Mouse (Mus musculus): ENCODE measurements around the gene Ddb1. TPM values are rescaled to one million over a fixed set of nuclear protein-coding genes. Genes with fewer than 3 reads are reported as not detected.

Ddb1 gene
- total and polyA plus RNA-seq, 3 experiments = 299 to 406 (median 319) TPM

DNA sequence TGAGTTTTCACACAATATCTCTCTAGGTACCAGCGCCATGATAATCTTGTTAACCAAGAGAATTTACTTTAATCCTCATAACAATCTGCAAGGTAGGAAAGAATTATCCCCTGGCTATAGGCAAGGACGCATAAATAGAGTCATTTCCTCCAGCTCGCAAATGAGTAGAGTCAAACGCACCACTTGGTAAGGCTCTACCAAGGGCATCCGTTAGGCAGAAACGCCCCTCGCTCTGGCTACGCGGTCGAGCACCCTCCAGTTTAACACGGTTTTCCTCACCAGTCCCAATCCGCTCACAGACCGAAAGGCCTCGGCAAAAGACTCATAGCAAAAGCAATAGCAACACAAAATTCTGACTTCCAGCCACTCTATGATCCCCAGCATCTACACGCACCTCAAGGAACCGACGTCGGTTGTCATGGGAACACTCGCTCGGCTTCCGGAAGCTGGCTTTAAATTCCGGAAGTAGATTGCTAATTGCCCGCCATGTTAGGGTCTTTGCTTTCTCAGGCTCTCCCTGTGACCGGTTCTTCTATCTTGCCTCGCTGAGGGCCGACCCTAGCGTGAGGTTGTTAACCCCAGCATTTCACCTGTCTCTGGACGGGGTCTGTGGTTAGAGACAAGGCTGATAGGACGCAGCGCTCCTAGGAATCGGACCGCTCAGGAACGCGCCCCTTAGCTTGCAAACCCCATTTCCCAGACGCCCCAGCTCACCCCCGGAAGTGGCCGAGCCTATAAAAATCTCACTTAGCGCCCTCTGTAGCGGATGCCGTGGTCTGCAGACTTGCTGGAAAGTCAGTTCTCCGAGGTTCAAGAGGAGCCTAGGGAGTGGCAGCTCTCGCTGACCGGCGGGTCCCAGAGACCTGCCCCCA is 28.2 kb upstream of the Ddb1 start, which contains the start of the genes Cyb561a3 and Tmem138 (continued):
- TF ChIP-seq PAX5 (IDR thresholded peaks at IDR 0.05; ENCODE audit: low read length) (no peak), TCF12 (IDR thresholded peaks at IDR 0.05; ENCODE audit: low read depth, low read length) (peak; percentile 83), KAT2A (IDR thresholded peaks at IDR 0.05; ENCODE audit: insufficient replicate concordance, low read length) (peak; percentile 23; the same call in 1 of the 2 replicates), GABPA (IDR thresholded peaks at IDR 0.05; ENCODE audit: insufficient replicate concordance, low read depth, low read length) (no peak), ZMIZ1 (IDR thresholded peaks at IDR 0.05; ENCODE audit: low read depth, low read length) (peak; percentile 87; the same call in 1 of the 2 replicates), MEF2A (IDR thresholded peaks at IDR 0.05; ENCODE audit: borderline replicate concordance, low read depth, low read length) (peak; percentile 57; the same call in 1 of the 2 replicates), SMC3 (IDR thresholded peaks at IDR 0.05; ENCODE audit: low read depth, low read length) (peak; percentile 25; the same call in 1 of the 2 replicates), JUND (conservative IDR thresholded peaks at IDR 0.05; ENCODE audit: low read depth, low read length) (no peak), ETS1 (conservative IDR thresholded peaks at IDR 0.05; ENCODE audit: low read depth, low read length) (0 out of 2 replicates have a peak, but pooled peaks have one; percentile 33), UBTF (IDR thresholded peaks at IDR 0.05; ENCODE audit: low read depth, low read length) (no peak)

DNA sequence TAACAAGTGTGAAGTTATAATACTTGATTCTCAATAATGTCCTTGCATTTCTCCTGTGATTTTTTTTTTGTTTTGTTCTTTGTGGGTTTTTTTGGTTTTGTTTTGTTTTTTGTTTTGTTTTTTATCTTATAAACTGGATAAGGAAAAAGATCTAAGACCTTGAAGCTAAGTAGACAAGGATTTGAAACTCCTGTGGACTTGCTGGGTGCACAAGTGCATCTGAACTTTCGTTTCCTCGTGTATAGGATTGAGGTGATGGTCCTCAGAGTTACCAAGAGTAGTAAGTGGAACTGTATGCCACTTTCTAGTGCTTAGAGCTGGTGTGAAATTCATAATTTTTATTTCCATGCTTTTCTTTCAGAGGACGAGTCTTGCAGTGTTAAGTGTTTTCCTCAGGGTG is 25.0 kb upstream of the Ddb1 start:
- H3K4me2 ChIP-seq (ENCODE audit: insufficient read depth, low read depth, poor library complexity, severe bottlenecking) = peak overlapping the region; percentile 88
- H3K4me1 ChIP-seq (ENCODE audit: control insufficient read depth in 1 of 2, insufficient read depth in 2 of 2) = peaks cover 7 to 28% of the 10 kb centered on the region in 2 experiments; a peak in 3 of 4 replicates
- H3K27me3 ChIP-seq (replicated peaks) = no peaks in the 10 kb centered on the region
- peak overlapping the region; percentile 94 for H3K27ac ChIP-seq (ENCODE audit: insufficient read depth, low read depth)
- peak overlapping the region in 2 of 3 experiments; percentile 82 to 88 for H3K4me3 ChIP-seq (replicated peaks in 1 of 3; ENCODE audit: low read depth in 2 of 3, low read length in 2 of 3, poor library complexity in 1 of 3)
- no peak for DNase-seq (ENCODE audit: extremely low read depth)
- H3K79me2 ChIP-seq (replicated peaks; ENCODE audit: control insufficient read depth, extremely low read depth, insufficient read depth, poor library complexity, severe bottlenecking) = peaks cover 51% of the 10 kb centered on the region
- no peaks in the 10 kb centered on the region for H3K9me3 ChIP-seq (replicated peaks; ENCODE audit: low read length)
- in situ Hi-C loops (cut with MboI; ENCODE audit: low pct_ligation_motif_present, low pct_unique_long_range_greater_than_20kb, low sequenced_read_pairs) (no loop called here), dilution Hi-C loops (cut with MboI; ENCODE audit: extremely low pct_ligation_motif_present, extremely low pct_unique_long_range_greater_than_20kb, low sequenced_read_pairs) (no loop called here)
- H3K9ac ChIP-seq (ENCODE audit: insufficient read depth, low read depth) = peak overlapping the region; percentile 73
- H3K36me3 ChIP-seq (replicated peaks in 1 of 2; ENCODE audit: control insufficient read depth in 1 of 2, insufficient read depth in 1 of 2, low read length in 1 of 2) = peaks cover 3 to 34% of the 10 kb centered on the region in 2 experiments
- no peak for TF ChIP-seq E2F4 (IDR thresholded peaks at IDR 0.05; ENCODE audit: insufficient replicate concordance, low read depth, low read length)
- TF ChIP-seq MAX (IDR thresholded peaks at IDR 0.05; ENCODE audit: low read length) = 0 out of 2 replicates have a peak, but pooled peaks have one; percentile 35
- TF ChIP-seq SIN3A (IDR thresholded peaks at IDR 0.05; ENCODE audit: low read length) = peak; percentile 39; the same call in 1 of the 2 replicates
- no peak for TF ChIP-seq MAZ (IDR thresholded peaks at IDR 0.05; ENCODE audit: low read depth, low read length)
- TF ChIP-seq CHD1 (IDR thresholded peaks at IDR 0.05; ENCODE audit: low read depth, low read length) = peak; percentile 65
- TF ChIP-seq TCF12 (IDR thresholded peaks at IDR 0.05; ENCODE audit: low read depth, low read length) = no peak
- no peak; the same call in 1 of the 2 replicates for TF ChIP-seq POLR2A (IDR thresholded peaks at IDR 0.05; ENCODE audit: low read depth, low read length)
- TF ChIP-seq CTCF (conservative IDR thresholded peaks at IDR 0.05 in 1 of 2, IDR thresholded peaks at IDR 0.05 in 1 of 2; ENCODE audit: low read depth in 2 of 2, low read length in 2 of 2) = no peak
- TF ChIP-seq ZC3H11A (IDR thresholded peaks at IDR 0.05; ENCODE audit: low read depth, low read length) = no peak
- TF ChIP-seq EP300 (IDR thresholded peaks at IDR 0.05; ENCODE audit: low read length) = peak; percentile 61
- TF ChIP-seq MYC (IDR thresholded peaks at IDR 0.05; ENCODE audit: low read depth, low read length) = no peak
- TF ChIP-seq USF2 (conservative IDR thresholded peaks at IDR 0.05; ENCODE audit: low read depth, low read length) = no peak
- no peak for TF ChIP-seq NELFE (IDR thresholded peaks at IDR 0.05; ENCODE audit: low read depth, low read length)
- no peak for TF ChIP-seq JUN (IDR thresholded peaks at IDR 0.05; ENCODE audit: insufficient read depth, low read depth, low read length)
- TF ChIP-seq JUND (conservative IDR thresholded peaks at IDR 0.05; ENCODE audit: low read depth, low read length) = no peak
- TF ChIP-seq BHLHE40 (IDR thresholded peaks at IDR 0.05; ENCODE audit: low read depth, low read length) = 0 out of 2 replicates have a peak, but pooled peaks have one; percentile 37
- no peak for TF ChIP-seq ZMIZ1 (IDR thresholded peaks at IDR 0.05; ENCODE audit: low read depth, low read length)
- TF ChIP-seq UBTF (IDR thresholded peaks at IDR 0.05; ENCODE audit: low read depth, low read length) = no peak
- no peak for TF ChIP-seq GABPA (IDR thresholded peaks at IDR 0.05; ENCODE audit: insufficient replicate concordance, low read depth, low read length)
- TF ChIP-seq USF1 (IDR thresholded peaks at IDR 0.05; ENCODE audit: low read depth, low read length) = no peak
- 0 out of 2 replicates have a peak, but pooled peaks have one; percentile 44 for TF ChIP-seq TBP (conservative IDR thresholded peaks at IDR 0.05; ENCODE audit: low read depth, low read length)
- TF ChIP-seq SMC3 (IDR thresholded peaks at IDR 0.05; ENCODE audit: low read depth, low read length) = no peak
- no peak for TF ChIP-seq ETS1 (conservative IDR thresholded peaks at IDR 0.05; ENCODE audit: low read depth, low read length)
- peak; percentile 23; the same call in 1 of the 2 replicates for TF ChIP-seq MXI1 (IDR thresholded peaks at IDR 0.05; ENCODE audit: low read depth, low read length)
- TF ChIP-seq HCFC1 (IDR thresholded peaks at IDR 0.05; ENCODE audit: low read depth, low read length) = no peak
- TF ChIP-seq RCOR1 (conservative IDR thresholded peaks at IDR 0.05; ENCODE audit: low read depth, low read length) = no peak
- 0 out of 2 replicates have a peak, but pooled peaks have one; percentile 33 for TF ChIP-seq IRF4 (IDR thresholded peaks at IDR 0.05; ENCODE audit: low read depth, low read length)
- no peak; the same call in 1 of the 2 replicates for TF ChIP-seq CHD2 (IDR thresholded peaks at IDR 0.05; ENCODE audit: low read length)

All from CH12.LX (cell line).